Mouse (Mus musculus) CH12F3 (cell line): ENCODE measurements around the gene Rcbtb1.
"Not testable (repeated sequence)": the region's sequence is repeated elsewhere in the genome, so short reads cannot be mapped to it uniquely, and the experiment has no call there.

ENCODE experiments used
- in situ Hi-C: fragments of 300-500 bp; cut with MboI; formaldehyde crosslinking; loops from 2 replicates; pipeline ENCODE4 v1.14.3; 2020; ENCODE audit warnings: low sequenced_read_pairs

Rcbtb1 gene

DNA sequence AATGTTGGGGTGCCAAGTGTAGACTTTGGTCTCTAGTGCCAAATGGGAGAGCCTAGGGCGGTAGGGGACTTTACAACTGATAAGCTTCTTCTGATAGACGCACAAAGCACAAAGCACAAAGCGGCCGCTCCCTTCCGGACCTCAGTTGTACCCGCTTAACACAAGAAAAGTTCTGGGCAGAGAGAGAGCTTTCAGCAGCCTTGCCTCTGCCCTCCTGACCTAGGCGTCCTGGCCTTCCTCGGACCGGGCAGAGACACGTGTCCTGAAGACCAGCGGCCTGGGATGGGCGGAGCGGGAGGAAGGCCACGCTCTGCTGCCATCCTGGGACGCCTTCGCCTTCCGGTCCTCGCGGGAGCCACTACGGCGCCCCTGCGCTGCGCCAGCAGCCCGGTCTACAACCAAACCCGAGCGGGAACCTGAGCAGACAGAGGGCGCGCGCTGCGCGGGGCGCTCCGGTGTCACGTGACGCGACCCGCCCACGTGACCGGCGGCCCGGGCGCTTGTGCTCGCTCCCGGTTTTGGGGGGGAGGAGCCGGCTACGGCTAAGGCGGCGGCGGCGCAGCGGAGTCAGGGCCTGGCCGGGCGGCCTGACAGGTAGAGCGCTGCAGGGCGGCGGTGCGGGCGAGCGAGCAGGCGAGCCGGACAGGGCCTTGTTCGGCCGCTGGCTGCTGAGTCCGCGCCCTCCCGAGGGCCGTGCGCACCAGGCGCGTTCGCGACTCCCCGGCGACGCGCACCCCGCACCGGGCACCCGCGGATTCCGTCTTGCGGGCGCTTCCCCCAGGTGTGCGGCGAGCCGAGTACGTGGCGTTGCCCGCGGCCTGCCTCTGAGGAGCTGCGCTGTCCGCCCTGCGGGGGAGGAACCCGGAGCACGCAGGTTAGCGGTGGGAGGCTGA is at the start of gene Rcbtb1:
Rcbtb1 (plus strand) TSS at position 499 of the 893 bp plus-strand sequence.
- in situ Hi-C loops, result no loop called here

DNA sequence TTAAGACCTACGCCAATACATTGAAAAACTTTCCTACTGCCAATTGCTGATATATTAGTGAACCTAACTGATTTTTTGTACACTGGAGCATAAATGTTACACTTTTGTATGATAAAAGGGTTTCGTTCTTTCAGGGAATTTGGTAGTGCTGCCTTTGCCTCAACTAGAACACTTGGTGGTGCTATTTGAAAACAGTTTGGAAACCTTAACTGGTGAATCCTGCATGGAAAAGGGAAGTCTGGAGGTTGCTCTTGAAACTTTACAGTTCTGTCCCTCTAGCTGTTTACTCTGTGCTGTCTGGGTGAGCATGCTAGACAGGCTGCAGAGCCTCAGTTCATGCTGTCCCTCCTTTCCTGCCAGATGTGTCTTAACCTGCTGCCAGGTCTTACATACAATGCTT is 45.4 kb upstream of the Rcbtb1 start:
- in situ Hi-C loops, result no loop called here

DNA sequence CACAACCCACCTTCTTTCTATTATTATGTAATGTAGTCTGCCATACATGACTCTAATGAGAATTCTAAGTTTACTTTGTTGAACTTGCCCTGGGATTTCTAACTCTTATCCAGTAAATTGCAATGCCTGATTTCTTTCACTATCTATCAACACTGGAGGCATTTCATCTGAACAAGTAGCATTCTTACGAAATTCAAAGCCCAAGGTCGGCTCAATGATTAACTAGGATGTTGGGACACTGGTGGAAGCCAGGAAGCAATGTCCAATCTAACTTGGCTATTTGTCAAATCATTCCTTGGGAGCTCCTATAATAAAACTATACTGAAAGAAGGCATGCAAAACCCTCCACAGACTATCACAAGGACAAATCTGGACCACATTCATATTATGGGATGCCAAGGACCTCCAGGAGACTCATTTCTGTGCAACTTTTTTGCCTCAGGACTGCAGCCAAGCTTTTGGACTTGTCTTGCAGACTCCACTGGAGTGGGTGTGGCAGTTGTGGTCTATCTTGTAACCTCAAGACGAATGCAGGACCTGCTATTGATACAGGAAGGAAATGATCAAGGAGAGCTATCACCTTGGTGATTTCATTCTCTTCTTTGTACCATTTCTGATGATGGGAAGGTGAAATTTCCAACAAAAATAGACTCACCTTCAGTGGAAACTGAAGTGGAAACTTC is 43.9 kb upstream of the Rcbtb1 start:
- in situ Hi-C loops, result no loop called here

DNA sequence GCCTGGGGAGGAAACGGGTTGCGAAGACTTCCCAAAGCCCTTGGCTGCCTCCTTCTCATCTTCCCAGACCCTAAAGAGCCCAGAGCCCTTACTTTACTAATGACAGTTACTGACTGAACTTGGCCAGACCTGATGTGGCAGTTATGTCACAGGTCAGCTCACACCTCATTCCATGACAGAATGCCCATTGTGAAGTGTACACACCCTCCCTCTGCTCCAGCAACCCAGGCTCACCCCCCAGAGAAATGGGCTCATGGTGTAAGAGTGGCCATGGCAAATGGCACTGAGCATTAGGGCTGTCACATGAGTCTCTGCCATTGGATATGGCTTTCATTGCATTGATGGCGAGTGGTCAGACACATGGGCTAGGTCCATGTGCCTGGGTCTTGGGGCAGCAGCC is 22.4 kb upstream of the Rcbtb1 start, which contains the start of gene Gm5142:
Gm5142 (minus strand) TSS at position 101 of the 400 bp plus-strand sequence.
- in situ Hi-C loops, result no loop called here

DNA sequence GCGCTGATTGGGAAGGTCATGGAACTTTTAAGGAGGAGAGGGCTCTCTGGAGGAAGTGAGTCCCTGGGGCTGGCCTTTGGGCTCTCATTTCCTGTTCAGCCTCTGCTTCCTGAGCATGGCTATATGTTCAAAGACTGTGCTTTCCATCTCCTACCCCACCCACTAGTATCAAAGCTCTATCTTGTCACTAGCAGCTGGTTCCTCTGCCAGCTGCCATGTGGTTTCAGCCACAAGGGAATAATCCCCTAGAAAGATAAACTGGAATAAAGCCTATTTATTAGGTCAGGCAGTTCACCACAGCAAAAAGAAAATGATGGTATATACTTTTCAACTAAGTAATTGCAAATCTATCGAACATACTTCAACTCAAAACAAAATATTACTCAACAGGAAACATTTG is 18.3 kb upstream of the Rcbtb1 start:
- in situ Hi-C loops, result no loop called here

DNA sequence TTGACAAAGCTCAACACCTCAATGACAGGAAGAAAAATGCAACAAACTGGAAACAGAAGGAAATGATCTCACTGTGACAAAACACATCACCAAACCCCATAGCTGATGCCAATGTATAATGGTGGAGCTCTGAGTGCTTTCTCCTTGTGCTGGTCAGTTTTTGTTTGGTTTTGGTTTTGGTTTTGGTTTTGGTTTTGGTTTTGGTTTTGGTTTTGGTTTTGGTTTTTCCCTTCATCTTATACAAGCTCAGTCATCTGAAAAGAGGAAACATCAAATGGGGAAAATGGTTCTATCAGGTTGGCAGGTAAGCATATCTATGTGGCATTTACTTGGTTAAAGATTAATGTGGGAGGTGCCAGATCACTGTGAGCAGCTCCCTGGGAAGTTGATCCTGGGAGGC is 15.5 kb upstream of the Rcbtb1 start:
- in situ Hi-C loops, result no loop called here

DNA sequence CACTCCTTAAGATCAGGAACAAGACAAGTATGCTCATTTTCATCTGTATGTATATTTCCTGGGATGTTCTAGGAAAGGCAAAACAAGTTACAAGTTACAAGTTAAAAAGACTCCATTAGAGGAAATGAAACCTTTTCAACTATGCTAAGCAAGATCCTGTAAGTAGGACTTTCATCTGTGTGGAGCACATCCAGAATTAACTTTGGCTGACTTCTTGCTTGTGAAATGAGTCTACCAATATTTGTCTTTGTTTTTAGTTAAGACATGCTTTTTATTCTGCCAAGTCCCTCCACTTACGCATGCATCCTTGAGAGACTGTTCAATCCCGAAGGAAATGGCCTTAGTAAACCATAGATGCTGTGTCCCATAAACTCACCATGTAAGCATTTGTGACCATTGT is 14.9 kb upstream of the Rcbtb1 start:
- in situ Hi-C loops, result no loop called here

DNA sequence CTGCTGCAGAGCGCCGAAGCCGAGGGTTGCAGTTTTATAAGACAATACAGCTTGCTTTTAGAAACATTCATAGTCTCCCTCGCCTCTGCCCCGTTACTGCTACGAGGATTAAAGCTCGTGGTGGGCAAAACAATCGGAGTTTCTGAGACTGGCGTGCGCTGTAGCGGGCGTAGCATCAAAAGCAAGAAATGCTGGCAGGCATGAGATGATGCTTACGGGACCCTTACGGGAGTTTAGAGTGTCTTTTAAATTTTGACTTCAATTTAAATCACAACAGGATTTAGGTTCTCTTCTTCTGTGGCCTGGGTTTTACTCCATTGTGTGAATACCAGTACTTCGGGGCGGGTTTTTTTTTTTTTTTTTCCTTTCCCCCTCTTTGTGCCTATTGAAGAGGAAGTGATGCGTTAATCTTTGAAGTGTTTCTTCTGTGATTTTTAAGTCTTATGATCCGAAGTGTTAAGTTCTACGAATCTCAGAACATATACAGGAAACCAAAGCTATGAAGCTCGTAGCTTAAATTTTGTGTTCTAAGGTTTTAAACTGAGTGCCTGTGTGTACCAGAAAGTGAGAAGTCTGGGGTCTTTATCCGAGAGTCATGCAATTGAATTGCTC is 701 bp downstream of the Rcbtb1 start:
- in situ Hi-C loops, result no loop called here

DNA sequence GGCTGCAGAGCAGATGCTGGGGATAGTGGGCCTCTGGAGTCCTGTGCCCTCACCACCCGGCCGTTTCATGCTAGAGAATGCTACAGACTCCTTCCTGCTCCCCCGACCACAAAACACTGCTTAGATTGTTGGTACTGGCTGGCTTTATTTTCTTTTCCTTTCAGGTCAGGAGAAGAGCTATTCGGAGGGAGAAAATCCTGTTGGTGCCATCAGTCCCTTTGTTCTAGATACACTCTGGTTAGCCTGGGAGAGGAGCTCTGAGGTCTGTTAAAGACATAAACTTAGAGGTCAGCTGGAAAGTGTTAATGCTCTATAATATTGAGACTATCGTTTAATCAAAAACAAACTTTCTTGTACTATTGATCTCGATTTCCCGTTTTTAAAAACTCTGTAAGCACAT is 4.5 kb downstream of the Rcbtb1 start:
- in situ Hi-C loops, result no loop called here

DNA sequence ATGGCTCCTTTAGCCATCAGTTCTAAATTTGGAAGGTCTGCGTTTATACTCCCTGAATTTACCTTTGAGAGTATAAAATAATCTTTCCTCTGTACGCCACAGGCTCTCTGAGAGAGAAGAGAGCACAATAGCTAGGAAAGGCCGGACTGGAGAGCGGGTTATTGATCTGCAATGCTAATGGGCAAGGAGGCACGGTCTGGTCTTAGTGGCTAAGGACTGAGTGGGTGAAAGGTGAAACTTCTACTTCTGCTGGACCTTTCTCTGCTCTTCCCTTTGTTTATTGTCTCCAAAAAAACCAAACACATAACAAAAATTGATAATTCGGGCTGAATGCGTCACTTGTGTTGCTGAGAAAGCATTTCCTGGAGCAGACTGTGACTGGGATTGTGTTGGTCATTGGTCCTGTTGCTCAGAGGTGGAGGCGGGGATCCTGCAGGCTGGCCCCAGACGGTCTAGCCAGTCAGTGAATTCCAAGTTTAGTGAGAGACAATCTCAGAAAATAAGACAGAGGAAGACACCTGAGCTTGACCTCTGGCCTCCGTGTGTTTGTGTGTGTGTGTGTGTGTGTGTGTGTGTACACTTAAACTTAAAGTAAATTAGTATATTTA is 5.1 kb downstream of the Rcbtb1 start:
- in situ Hi-C loops, result no loop called here

DNA sequence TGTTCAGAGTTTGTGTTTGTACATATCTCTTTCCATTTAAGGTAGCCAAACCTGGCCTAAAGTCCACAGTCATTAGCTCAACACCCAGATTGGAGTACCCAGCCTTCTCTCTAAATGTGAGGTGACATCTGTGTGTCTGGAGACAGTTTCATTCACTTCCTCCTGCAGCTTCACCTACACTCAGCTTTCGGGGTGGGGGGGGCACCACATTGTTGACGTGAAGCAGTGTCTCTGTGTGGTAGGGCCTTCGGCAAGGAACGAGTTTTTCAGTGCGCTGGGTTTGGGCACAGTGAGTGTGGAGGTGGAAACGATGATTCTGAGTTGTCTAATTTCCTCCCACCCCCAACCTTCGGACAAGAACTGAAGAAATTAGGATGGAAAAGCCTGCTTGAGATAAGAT is 8.0 kb downstream of the Rcbtb1 start:
- in situ Hi-C loops, result no loop called here

DNA sequence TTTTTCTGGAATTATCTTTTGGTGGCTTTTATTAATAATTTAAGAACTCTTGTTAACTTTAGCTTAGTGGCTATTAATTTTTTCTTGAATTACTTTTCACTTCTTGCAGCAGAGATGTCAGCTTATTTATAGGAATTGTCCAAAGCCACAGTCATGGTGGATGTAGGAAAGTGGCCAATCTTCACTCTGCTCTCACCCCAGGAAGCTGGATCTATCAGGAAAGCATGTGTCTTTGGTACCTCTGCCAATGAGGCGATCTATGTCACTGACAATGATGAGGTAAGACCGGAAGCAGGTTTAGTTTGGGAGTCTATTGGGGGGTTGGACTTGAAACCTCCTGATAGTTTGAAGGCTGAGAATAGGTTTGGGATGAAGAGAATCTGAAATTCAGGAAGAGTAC is 8.8 kb downstream of the Rcbtb1 start:
- in situ Hi-C loops, result no loop called here

DNA sequence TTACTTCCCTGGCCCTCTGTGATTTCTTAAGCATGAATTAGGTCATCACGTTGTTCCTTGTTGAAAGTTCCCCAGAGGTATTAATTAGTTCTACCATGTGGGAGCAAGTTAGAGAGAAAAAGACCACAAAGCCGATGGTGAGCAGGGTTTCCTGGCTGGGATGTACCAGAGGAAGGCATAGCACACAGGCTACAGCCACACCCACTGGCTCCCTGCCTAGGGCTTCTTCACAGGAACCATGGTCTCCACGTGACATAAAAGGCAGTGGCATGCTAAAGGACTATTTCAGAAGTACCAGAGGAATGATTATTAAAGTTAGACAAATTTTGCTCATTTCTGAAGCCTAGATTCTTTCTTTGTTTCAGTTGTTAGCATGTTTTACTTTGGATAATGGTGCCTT is 18.2 kb downstream of the Rcbtb1 start:
- in situ Hi-C loops, result no loop called here

DNA sequence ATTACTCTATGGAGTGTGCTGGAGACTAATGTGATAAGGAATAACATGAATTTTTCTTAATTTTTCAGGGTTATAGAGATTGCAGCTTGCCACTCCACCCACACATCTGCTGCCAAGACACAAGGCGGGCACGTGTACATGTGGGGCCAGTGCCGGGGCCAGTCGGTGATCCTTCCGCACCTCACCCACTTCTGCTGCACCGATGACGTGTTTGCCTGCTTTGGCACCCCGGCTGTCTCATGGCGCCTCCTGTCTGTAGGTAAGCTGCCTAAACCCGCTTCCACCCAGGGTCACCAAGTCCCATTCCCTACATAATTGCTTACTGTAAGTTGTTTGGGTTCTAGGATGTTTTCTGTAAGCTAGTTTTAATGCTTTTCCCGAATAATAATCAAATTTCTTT is 25.2 kb downstream of the Rcbtb1 start:
- in situ Hi-C loops, result no loop called here

DNA sequence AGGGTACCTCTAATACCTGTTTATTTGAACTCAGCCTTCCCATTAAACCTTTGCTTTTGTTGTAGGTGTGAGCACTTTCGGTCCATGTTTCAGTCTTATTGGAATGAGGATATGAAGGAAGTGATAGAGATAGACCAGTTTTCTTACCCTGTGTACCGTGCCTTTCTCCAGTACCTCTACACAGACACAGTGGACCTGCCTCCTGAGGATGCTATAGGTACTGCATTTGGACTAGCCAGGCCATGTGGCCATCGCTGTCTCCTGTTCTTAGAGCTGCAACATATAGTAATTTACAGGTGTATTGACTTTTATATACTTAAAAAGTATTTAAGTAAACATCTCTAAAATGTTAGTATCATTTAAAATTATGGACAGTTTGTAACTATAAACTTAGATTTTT is 28.8 kb downstream of the Rcbtb1 start:
- in situ Hi-C loops, result no loop called here

DNA sequence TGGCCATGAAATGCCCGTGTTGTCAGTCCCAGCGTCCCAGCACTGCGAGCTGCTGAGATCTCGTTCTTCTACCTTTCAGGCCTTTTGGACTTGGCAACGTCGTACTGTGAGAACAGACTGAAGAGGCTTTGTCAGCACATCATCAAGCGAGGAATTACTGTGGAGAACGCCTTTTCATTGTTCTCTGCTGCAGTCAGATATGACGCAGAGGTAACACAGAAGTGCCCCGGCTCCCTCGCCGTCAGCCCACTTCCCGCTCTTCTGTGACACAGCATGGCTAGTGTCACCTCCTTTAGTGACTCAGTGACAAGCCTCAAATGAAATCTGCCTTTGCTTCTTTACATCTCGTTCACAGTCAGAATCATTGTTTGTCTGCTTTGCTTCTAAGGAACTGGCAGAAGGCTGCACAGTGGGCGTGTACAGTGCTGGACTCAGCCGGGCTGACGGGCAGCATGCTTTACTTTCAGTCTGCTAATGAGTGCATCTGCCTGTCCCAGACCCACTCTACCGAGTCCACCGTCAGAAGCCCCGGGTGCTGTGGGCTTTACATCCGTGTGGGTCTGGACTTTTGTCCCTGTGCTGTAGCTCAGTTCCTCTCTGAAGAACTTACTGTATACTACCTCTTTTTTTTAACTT is 29.4 kb downstream of the Rcbtb1 start:
- in situ Hi-C loops, result no loop called here

DNA sequence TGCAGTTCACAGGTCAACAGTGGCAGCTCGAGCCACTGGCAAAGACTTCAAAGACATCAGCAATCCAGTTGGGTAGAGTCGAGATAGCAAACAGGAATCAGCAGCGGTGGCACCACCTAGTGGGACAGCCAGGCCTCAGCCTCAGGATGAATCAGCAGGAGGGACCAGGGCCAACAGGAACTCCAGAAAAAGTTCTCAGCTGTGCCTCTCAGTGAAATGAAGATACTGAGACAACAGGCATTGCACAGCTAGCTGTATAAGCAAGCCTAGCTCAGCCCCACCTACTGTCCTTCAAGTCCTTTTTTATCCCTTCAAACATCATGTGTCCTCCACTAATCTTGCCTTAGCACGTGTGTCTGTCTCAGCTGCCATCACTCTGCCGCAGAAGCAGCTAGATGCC is 31.0 kb downstream of the Rcbtb1 start:
- in situ Hi-C loops, result no loop called here

DNA sequence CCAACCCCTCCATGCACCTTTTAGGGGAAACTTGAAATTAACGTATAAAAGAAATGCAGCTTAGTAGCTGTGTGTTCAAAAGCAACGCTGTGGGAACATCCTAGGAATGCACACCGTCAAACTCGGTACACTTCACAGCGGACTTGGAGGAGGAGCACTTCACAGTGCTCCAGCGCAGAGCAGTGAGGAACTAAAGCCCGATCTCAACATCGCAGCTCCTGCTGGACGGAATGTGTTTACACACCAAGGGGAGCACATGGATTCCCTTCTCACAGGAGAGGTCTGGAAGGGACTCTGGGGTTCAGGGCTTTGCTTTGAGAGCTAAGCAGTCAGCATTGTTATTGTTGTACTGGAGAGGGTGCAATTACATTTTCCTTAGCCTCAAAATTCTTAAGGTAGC is 32.6 kb downstream of the Rcbtb1 start:
- in situ Hi-C loops, result no loop called here

DNA sequence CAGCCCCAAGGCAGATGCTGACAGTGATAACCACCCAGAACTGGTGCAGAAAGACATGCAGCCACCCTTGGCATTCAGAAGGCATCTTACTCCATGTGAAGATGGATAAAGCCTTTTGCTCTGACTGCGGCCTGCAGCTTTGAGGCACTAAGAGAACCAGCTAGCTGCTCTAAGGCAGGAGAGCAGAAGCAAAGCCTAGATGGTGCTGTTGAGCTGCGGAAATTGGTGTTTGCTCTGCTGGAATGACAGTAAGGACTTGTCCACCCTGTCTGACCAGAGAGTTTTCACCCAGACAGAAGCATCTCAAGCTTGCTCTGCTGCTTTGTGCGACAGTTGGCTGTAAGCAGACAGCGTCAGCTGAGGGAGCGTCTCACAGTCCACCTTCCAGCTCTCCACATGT is 49.3 kb downstream of the Rcbtb1 start:
- in situ Hi-C loops, result not testable (repeated sequence)

DNA sequence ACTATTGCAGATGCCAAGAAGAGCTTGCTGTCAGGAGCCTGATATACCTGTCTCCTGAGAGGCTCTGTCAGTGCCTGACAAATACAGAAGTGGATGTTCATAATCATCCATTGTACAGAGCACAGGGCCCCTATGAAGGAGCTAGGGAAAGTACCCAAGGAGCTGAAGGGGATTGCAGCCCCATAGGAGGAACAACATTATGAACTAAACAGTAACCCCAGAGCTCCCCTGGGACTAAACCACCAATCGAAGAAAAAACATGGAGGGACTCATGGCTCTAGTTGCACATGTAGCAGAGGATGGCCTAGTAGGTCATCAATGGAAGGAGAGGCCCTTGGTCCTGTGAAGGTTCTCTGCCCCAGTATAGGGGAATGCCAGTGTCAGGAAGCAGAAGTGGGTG is 54.9 kb downstream of the Rcbtb1 start:
- in situ Hi-C loops, result not testable (repeated sequence)

DNA sequence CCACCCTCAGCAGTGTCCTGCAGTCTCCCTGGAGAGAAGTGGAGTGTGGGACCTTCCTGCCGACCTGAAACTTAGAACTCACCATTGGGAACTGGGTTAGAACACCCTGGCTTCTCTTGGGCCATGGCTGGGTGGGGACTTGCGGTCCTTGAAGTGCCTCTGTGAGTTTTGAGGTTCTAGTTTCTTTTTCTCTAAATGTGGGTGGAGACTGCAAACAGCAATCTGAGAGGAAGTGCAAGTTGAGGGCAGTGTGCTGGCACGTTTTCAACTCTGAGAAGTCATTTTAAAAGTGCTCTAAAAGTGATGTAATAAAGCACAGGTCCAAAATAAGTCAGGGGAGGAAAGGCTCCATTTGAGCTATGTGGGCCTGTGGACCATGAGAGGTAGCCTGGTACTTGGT is 59.0 kb downstream of the Rcbtb1 start, which contains the start of gene Gm6904:
Gm6904 (minus strand) TSS at position 161 of the 400 bp plus-strand sequence.
- in situ Hi-C loops, result no loop called here
